Mouse (Mus musculus) embryo, embryonic 9.5 days (tissue): Measurements from ENCODE around the gene 2210418O10Rik.
"Not testable (repeated sequence)": the region's sequence is repeated elsewhere in the genome, so short reads cannot be mapped to it uniquely, and the experiment has no call there.

Experiments
- DNase-seq: peaks from one replicate; pipeline ENCODE4 v3.0.0-alpha.2; 2017; ENCODE audit errors: extremely low spot score

2210418O10Rik gene

GRCm38 (mm10) chr2:176226269-176226668 lies at the start of gene 2210418O10Rik:
2210418O10Rik (plus strand) TSS chr2:176226569.
- DNase-seq: not testable (repeated sequence)

- DNase-seq: not testable (repeated sequence)
These were observed 22.1 kb downstream of the 2210418O10Rik start for GRCm38 (mm10) chr2:176248519-176248918.
